Mouse (Mus musculus) testis, adult 10 weeks (tissue): Measurements from ENCODE around the gene Gm28998. TPM values are rescaled to one million over a fixed set of nuclear protein-coding genes. Genes with fewer than 3 reads are reported as not detected.

ENCODE experiments used
- polyA plus RNA-seq: library from polyadenylated mRNA; stranded (reverse); fragments of 350-450 nt; fragmentation: Illumina TruSeq; extraction: RNeasy Lipid Tissue Mini Kit (QIAGEN cat#74804); gene quantifications from one replicate; pipeline ENCODE4 v1.2.3, GENCODE M21; 2014; ENCODE audit warnings: low read depth, low replicate concordance

The Gm28998 gene
- not detected for polyA plus RNA-seq

GRCm38 (mm10) chrY:7253487-7253886 lies at the start of gene Gm28998:
TSS of gene Gm28998 (plus strand) at chrY:7253787.

Other genes with a start within 250 kb of the Gm28998 start
- gene Gm21244, start 84.5 kb upstream of the Gm28998 start, polyA plus RNA-seq, result 5.4 TPM
- not detected for gene Gm21788, start 151.2 kb downstream of the Gm28998 start, polyA plus RNA-seq